Mouse (Mus musculus) small intestine, adult 2 months (tissue): ENCODE results near the gene Olfr959.

Source experiments
- CTCF ChIP-seq: fragments of 200-500 bp; IDR thresholded peaks from 2 replicates; pipeline ENCODE4 v1.5.1; 2012; ENCODE audit warnings: low read depth, mild to moderate bottlenecking, control low read depth, inconsistent platforms, low read length, moderate library complexity, mixed read lengths; ENCODE audit not compliant: insufficient replicate concordance, insufficient read length; ENCODE audit errors: extremely low read depth
- POLR2A ChIP-seq: fragments of 200-500 bp; IDR thresholded peaks from 2 replicates; pipeline ENCODE4 v1.6.1; 2012; ENCODE audit warnings: low read depth, mild to moderate bottlenecking, control low read depth, inconsistent platforms, low read length, moderate library complexity

DNA sequence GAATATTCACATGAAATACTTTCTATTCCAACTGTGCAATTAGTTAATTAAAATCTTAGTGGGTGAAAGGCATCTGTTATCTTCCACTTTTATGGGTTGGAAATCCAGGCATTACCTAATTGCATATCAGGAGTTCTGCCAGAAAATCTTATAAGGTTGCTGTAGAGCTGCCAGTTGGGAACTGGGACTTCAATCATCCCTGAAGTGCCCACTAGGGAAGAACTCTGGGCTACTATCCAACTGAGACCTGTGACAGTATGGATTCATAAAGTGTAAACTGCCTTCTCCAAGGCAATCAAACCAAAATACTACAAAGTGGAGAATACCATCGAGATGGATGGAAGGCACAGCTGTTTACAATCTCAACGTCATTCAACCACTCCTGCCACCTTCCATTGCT is 21.4 kb downstream of the Olfr959 start, which contains the start of gene Olfr958:
- no peak for TF ChIP-seq CTCF
- TF ChIP-seq POLR2A = no peak
